Comparison of ENCODE assay signal across 8 mouse cellular contexts in the genomic region with DNA sequence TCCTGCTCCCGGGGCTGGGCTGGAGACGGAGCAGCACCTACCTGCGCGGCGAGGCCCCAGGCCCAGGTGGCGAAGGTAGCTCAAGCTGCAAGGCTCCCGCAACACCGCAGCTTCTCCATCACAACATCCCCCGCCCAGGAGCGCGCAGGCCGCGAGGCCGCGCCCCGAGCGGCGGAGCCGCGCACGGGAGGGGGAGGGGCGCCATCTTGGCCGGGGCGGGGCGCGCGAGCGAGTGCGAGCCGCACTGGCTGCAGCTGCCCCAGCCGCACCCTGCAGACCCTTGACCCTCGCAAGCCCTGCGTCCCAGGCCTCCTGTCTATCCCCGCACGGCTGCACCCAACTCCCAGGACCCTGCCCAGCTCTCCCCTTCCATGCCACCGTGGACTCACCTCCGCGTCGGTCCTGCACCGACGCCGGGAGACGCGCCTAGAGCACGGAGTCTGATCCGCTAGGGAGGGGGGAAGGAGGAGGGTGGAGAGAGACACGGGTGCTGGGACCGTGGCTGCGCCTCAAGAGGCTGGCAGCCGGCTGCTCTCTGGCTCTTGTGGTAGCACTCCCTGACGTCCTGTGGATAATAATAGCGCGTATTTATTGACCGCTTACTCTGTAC. TPM values are rescaled to one million over a fixed set of nuclear protein-coding genes. Genes with fewer than 3 reads are reported as not detected.
DNase-seq lines count a peak whose midpoint lies in the region; ATAC-seq and TF ChIP-seq lines count a peak whose summit lies in the region.

A gene (minus strand): TSS at position 560 of the 610 bp plus-strand sequence.

- H3K4me1 ChIP-seq in brown adipose tissue, adult 24 weeks (ENCODE audit: control insufficient read depth, insufficient read depth, insufficient read length, low read length), result no peaks in the 10 kb centered on the region
- no peaks in the 10 kb centered on the region; the same call in 1 of the 2 replicates for H3K4me1 ChIP-seq in heart, embryonic 11.5 days (ENCODE audit: control insufficient read depth, insufficient read depth, low read length)
- H3K4me1 ChIP-seq in kidney, embryonic 15.5 days, result peaks cover 12% of the 10 kb centered on the region
- no peaks in the 10 kb centered on the region for H3K4me1 ChIP-seq in liver, adult 2 months (ENCODE audit: control insufficient read depth, insufficient read depth, low read length)

- peak within 1 kb of the TSS; percentile 99 for H3K4me3 ChIP-seq in brown adipose tissue, adult 24 weeks (ENCODE audit: insufficient read depth, low read depth, low read length)
- H3K4me3 ChIP-seq in heart, embryonic 11.5 days (ENCODE audit: low read depth, low read length), result peak within 1 kb of the TSS; percentile 60
- peak within 1 kb of the TSS; percentile 86 for H3K4me3 ChIP-seq in kidney, embryonic 15.5 days (replicated peaks)
- H3K4me3 ChIP-seq in liver, adult 2 months (ENCODE audit: insufficient read depth, low read depth, low read length), result peak within 1 kb of the TSS; percentile 74

- H3K36me3 ChIP-seq in heart, embryonic 11.5 days (ENCODE audit: control insufficient read depth, insufficient read depth, low read length), result no peaks in the 10 kb centered on the region
- H3K36me3 ChIP-seq in kidney, embryonic 15.5 days, result no peaks in the 10 kb centered on the region
- no peaks in the 10 kb centered on the region for H3K36me3 ChIP-seq in liver, adult 2 months (ENCODE audit: control insufficient read depth, insufficient read depth, low read length)

- H3K79me2 ChIP-seq in liver, adult 2 months (ENCODE audit: control insufficient read depth, insufficient read depth, low read length), result no peaks in the 10 kb centered on the region

- WGBS in heart, embryonic 11.5 days (ENCODE audit: insufficient replicate concordance), result under 1% methylated on average over 52 of the region's 54 CpGs
- WGBS in kidney, embryonic 15.5 days, result 5% methylated on average over 43 of the region's 54 CpGs
- WGBS in liver, adult 2 months, result 1% methylated on average over 53 of the region's 54 CpGs

- H3K9ac ChIP-seq in heart, embryonic 11.5 days (ENCODE audit: low read depth, low read length), result peak within 1 kb of the TSS; percentile 68
- peak within 1 kb of the TSS; percentile 66 for H3K9ac ChIP-seq in kidney, embryonic 15.5 days
- H3K9ac ChIP-seq in liver, adult 2 months (ENCODE audit: low read depth, low read length), result peak within 1 kb of the TSS; percentile 68

- TF ChIP-seq POLR2A in liver, adult 2 months (IDR thresholded peaks at IDR 0.05; ENCODE audit: extremely low read depth, insufficient read depth, low read length), result no peak

- TF ChIP-seq CTCF in liver, adult 2 months (IDR thresholded peaks at IDR 0.05; ENCODE audit: low read depth, low read length), result no peak

- peak within 1 kb of the TSS; percentile 76 for H3K4me2 ChIP-seq in heart, embryonic 11.5 days
- peak within 1 kb of the TSS; percentile 89 for H3K4me2 ChIP-seq in kidney, embryonic 15.5 days

- no peaks in the 10 kb centered on the region for H3K9me3 ChIP-seq in heart, embryonic 11.5 days (replicated peaks; ENCODE audit: control insufficient read depth, low read length)
- H3K9me3 ChIP-seq in kidney, embryonic 15.5 days (replicated peaks), result no peaks in the 10 kb centered on the region

- no peak within 1 kb of the TSS for H3K27ac ChIP-seq in brown adipose tissue, adult 24 weeks (replicated peaks; ENCODE audit: low read depth, low read length)
- peak within 1 kb of the TSS; percentile 58 for H3K27ac ChIP-seq in heart, embryonic 11.5 days (ENCODE audit: low read depth, low read length)
- H3K27ac ChIP-seq in kidney, embryonic 15.5 days, result peak within 1 kb of the TSS; percentile 70
- no peak within 1 kb of the TSS for H3K27ac ChIP-seq in liver, adult 2 months (replicated peaks; ENCODE audit: insufficient read depth, low read depth, low read length)

- no peak for DNase-seq in liver, adult 2 months (ENCODE audit: extremely low read depth, low read depth, low spot score)
- DNase-seq in spleen, postnatal 36 days (ENCODE audit: low spot score in 2 of 2), result peak; percentile 29 to 36

- ATAC-seq in CD4-positive, CD25-positive, alpha-beta regulatory T cell, adult 4 months, result peak; percentile 85
- ATAC-seq in erythroid progenitor cell, adult 5-6 weeks (replicated peaks; ENCODE audit: low FRiP score, poor library complexity, severe bottlenecking), result peak; percentile 42; the same call in 1 of the 2 replicates
- ATAC-seq in heart, embryonic 11.5 days (replicated peaks; ENCODE audit: insufficient number of reproducible peaks, low FRiP score, low TSS enrichment), result peak; percentile 89
- ATAC-seq in kidney, embryonic 15.5 days (replicated peaks; ENCODE audit: low FRiP score), result peak; percentile 93
- 0 out of 2 replicates have a peak, but pooled peaks have one; percentile 50 for ATAC-seq in monocyte, adult 5-6 weeks (replicated peaks; ENCODE audit: insufficient number of reproducible peaks, low FRiP score, low TSS enrichment, poor library complexity, severe bottlenecking)

- H3K27me3 ChIP-seq in heart, embryonic 11.5 days (ENCODE audit: control insufficient read depth, insufficient read depth, low read length), result no peaks in the 10 kb centered on the region
- no peaks in the 10 kb centered on the region for H3K27me3 ChIP-seq in kidney, embryonic 15.5 days
- no peaks in the 10 kb centered on the region for H3K27me3 ChIP-seq in liver, adult 2 months (ENCODE audit: control insufficient read depth, insufficient read depth, low read length)

RNA-seq across cellular contexts. Expression of the gene that starts here (rescaled TPM):
- polyA plus RNA-seq in CD4-positive, CD25-positive, alpha-beta regulatory T cell, adult 4 months (2017; shearing (Covaris generic)), result 10 to 100 TPM in 1 of 2 experiments, 1 to 10 TPM in 1; 7.5 to 10.2 TPM
- polyA plus RNA-seq in brown adipose tissue, adult 24 weeks (2012; ENCODE audit: insufficient read depth, insufficient read length, missing spikeins), result 4.7 and 5.9 TPM in 2 replicates
- total RNA-seq in erythroid progenitor cell, adult 5-6 weeks (2015; ENCODE audit: low replicate concordance), result not detected in 2 replicates
- 7.3 TPM in 1 of 2 replicates, not detected in the other for total RNA-seq in erythroid progenitor cell, adult 5-6 weeks (2017; ENCODE audit: low replicate concordance)
- 43.5 and 49.7 TPM in 2 replicates for polyA plus RNA-seq in heart, embryonic 11.5 days (2014; fragmentation: Nextera tagmentation; extraction: Ambion mirVana)
- polyA plus RNA-seq in kidney, embryonic 15.5 days (2015; fragmentation: Nextera tagmentation; extraction: Ambion mirVana), result 45.9 and 56.9 TPM in 2 replicates
- 1.1 TPM in 2 replicates for total RNA-seq in liver, adult 2 months (2014; rRNA removed)
- polyA plus RNA-seq in liver, adult 2 months (2012; rRNA removed), result 0.85 and 1.6 TPM in 2 replicates
- total RNA-seq in monocyte, adult 5-6 weeks (2017), result 6.0 to 25.3 TPM (median 10.9 TPM) in 3 replicates

Comparison
In these comparisons a context has a peak if more than half of its experiments do, and no peak if none do; other contexts are left out.
1. ATAC-seq: peak in every context shown above with its lines; median percentile 93 in kidney, embryonic 15.5 days; 89 in heart, embryonic 11.5 days; 85 in CD4-positive, CD25-positive, alpha-beta regulatory T cell, adult 4 months; 50 in monocyte, adult 5-6 weeks; 42 in erythroid progenitor cell, adult 5-6 weeks.
2. H3K27ac ChIP-seq: peak in heart, embryonic 11.5 days (single experiment) and kidney, embryonic 15.5 days (single experiment); none in brown adipose tissue, adult 24 weeks (single experiment) and liver, adult 2 months (single experiment).
3. Peak in every context shown above with its lines, with median percentiles within 50 percentile points of each other: H3K4me3 ChIP-seq and H3K9ac ChIP-seq.